Mouse (Mus musculus) erythroid progenitor cell, adult 5-6 weeks (primary cell): Measurements from ENCODE around the gene Ssrp1. TPM values are rescaled to one million over a fixed set of nuclear protein-coding genes. Genes with fewer than 3 reads are reported as not detected.

Experiments
- ATAC-seq: replicated peaks from 2 replicates; pipeline ENCODE4 v1.8.0; 2016; ENCODE audit warnings: moderate number of reproducible peaks, mild to moderate bottlenecking, moderate TSS enrichment, inconsistent platforms; ENCODE audit not compliant: poor library complexity, low FRiP score, severe bottlenecking
- total RNA-seq, 2 experiments: library from RNA; stranded (forward) in 1 of 2; stranded (reverse) in 1 of 2; fragments of 150-400 nt in 1 of 2; fragments of 186-747, 209-891 nt in 1 of 2; gene quantifications; 2 replicates each; pipeline versions ENCODE4 v1.2.3 to v1.2.4; 2015 to 2017; ENCODE audit warnings: low replicate concordance in 2 of 2

Ssrp1 gene
- total RNA-seq, 2 experiments from 2014 or later: 112 to 237 TPM

DNA sequence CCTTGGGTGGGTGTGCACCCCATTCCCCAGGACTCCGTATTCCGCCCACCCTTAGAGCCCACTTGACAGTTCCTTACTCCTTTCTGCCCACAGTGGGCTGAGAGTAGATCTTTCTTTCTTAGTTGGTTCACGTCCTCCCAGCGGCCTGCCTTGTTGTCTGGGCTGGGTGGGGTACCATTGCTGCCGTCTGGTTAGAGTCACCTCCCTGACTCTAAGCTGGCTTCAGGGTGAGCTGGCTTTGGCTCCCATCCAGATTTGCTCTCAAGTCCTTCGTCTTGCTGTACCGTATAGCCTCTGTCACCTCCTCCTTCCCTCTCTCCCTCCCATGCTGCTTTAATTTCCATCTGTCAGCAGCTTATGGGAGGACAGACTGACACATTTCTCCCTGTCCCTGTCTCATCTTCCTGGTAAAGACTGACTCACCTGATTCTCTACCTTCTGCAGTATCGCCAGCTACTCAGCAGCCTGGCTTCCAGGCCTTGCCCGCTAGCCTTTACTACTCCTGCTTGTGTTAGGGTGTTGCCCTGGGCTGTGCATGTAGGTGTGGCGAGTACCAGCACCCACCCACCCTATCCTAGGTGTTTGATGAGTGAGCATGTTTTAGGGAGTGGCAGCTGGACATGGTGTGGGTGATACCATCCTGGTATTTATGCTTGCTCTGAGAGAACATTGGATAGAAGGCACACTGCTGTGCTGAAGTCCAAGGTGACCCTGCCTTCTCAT, 31.0 kb downstream of the Ssrp1 start:
- ATAC-seq: no peak

DNA sequence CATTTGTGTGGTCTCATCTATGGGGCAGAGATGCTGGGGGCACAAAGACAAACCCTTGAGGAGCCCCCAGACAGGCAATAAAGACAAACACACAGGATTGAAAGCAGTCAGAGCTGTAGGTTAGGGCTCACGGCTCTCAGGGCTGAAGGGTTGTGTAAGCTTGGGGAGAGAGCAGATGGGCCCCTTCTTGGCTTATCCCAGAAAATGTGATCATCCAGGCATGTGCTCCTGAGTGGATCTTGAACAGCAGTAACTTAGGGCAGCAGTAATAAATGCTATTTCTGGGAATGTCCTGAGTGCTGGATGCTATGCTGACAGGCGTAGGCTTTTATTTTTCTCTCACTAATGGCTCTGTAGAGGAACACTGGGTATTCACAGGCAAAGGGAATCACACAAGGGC, 31.6 kb downstream of the Ssrp1 start:
- no peak for ATAC-seq

DNA sequence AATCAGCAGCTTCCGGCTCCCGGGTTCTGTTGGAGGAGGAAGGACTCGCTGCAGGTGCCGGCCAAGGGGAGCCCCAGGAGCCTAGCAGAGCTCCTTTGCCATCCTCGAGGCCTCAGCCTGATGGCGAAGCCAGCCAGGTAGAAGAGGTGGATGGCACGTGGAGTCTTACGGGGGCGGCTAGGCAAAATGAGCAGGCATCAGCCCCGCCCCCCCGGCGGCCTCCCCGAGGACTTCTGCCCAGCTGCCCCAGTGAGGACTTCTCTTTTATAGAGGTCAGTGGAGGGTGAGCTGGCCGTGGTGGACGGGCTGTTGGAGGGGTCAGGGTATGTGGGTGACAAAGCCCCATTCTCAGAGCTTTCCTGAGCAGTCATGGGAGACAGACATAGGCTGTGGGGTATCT, 33.1 kb downstream of the Ssrp1 start:
- ATAC-seq: no peak

DNA sequence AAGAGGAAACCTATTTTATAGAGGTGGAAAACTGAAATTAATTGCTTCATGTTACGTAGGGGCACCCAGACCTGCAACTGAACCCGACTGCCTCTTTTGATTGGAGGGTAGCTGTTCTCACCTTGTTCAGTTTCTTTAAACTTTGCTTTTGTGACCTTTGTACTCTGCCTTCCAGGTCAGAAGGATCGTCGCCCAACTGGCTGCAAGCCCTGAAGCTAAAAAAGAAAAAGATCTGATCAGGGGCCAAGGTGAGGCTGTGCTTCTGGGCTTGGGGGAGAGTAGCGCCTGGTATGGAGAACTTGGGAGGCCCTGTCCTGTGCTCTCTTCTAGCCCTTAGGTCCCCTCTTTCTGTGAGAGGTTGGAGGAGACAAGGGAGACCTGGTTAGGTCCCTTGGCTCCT, 34.9 kb downstream of the Ssrp1 start:
- ATAC-seq: no peak

DNA sequence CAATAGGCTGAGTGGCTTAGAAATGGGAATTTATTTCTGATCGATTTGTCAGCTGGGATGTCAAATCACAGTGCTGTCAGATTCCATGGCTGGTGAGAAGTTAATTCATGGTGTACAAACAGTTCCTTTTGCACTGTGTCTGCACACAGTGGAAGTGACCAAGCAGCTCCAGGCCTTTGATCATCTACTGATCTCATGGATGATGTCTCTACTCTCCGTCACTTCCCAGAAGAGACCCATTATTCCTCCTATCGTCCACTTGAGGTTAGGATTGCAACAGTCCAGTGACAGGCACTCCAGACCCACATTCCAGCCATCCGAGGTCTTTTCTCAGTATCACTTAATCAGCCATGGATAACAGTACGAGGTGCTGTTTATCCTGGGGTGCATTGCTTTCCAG, 36.7 kb downstream of the Ssrp1 start:
- ATAC-seq: no peak

DNA sequence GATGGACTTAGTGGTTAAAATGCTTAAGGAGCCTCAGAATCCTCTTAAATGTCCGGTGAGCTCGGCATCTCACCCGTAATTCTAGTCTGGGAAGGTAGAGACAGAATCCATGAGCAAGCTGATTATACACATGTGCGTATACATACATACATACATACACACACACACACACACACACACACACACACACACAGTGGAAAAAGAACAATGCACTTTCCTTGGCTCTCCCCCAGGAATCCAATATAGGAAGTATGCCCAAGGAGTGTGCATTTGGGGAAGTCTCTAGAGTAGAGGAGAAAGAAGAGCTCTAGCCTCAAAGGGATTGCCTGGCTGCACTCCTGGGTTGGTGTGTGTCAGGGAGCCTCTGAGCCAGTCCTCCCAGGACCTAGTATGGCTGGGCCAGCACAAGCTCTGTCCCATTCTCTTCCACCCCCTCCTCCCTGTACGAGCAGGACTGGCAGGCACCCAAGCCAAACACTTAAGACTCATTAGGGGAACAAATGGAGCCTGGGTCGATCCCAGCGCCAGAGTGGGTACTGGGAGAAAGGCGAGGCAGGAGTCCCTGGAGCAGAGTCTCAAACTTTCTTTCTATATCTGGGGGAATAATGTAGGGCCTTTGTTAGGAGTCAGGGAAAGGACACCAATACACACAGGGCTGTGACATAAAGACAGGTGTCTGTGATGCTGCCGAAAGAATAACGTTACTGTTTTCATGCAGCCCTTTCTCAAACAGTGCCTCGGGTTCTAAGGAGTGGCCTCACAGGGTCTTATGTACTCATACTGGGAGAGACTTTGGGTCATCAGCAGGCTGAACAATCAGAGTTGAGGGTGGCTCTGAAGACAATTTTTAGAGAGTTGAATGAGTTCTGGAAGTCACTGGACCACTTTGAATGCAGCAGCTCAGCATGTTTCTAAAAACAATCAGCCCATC, 51.9 kb downstream of the Ssrp1 start:
- ATAC-seq: no peak

DNA sequence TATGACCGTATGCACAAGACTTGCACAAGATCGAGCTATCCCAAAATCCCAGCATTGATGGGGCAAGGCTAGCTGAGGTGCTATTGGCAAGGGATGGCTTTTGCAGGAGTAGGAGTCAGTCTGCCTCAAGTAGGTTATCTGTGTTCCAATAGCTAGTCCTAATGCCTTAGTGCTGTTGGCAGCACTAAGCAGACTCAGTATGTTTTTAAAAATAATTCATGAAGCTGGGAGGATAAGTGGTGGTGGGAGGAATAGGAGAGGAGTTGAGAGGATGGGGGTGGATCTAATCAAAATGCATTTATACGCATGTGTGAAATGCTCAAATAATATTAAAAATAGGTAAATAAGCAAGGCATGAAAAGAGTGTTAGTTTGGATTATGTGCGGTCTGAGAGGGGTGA, 54.3 kb downstream of the Ssrp1 start:
- ATAC-seq: no peak

DNA sequence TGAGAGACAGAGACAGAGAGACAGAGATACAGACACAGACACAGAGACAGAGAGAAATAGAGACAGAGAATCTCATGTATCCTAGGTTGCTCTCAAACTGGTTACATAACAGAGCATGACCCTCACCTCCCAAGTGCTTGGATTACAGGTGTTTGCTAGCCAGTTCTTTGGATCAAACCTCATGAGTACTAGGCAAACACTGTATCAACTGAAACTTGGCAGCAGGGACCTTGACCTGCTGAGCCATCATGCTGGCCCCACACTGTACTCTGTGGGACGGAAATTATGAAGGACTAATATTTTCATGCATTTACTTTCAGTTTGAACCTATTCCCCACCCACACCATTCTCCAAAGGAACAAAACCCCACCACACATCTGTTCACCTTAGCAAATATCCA, 56.3 kb downstream of the Ssrp1 start:
- no peak for ATAC-seq

DNA sequence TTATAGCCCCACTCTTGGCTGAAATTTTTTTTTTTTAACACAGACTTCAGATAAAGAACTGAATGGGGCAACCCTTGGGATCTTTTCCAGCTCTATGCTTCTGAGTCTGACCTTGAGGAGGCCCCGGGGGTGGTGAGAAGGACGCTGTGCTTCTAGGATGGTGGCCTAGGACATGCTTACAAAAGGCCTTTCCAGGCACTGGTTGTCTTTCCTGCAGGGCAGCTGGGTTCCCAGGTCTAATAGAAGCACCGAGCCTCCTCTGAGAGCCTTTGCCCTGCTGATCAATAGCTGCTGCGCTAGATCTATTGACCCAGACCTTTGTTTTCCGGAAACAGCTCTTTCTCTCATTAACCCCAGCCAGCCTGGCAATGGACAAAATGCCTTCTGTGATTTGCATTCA, 58.9 kb downstream of the Ssrp1 start:
- ATAC-seq: no peak

Other genes with a start within 250 kb of the Ssrp1 start
- 424 and 462 TPM in 2 replicates for gene Ube2l6, start 238.4 kb upstream of the Ssrp1 start, total RNA-seq (2015; ENCODE audit: low replicate concordance)
- 282 and 312 TPM in 2 replicates for gene Ube2l6, start 238.4 kb upstream of the Ssrp1 start, total RNA-seq (2017; ENCODE audit: low replicate concordance)
- gene Smtnl1, start 214.6 kb upstream of the Ssrp1 start, total RNA-seq (2015; ENCODE audit: low replicate concordance): not detected in 2 replicates
- gene Smtnl1, start 214.6 kb upstream of the Ssrp1 start, total RNA-seq (2017; ENCODE audit: low replicate concordance): not detected in 2 replicates
- 16.8 and 17.3 TPM in 2 replicates for gene Timm10, start 210.2 kb upstream of the Ssrp1 start, total RNA-seq (2015; ENCODE audit: low replicate concordance)
- gene Timm10, start 210.2 kb upstream of the Ssrp1 start, total RNA-seq (2017; ENCODE audit: low replicate concordance): 6.5 TPM in 1 of 2 replicates, not detected in the other
- 716 and 794 TPM in 2 replicates for gene Slc43a1, start 198.4 kb upstream of the Ssrp1 start, total RNA-seq (2015; ENCODE audit: low replicate concordance)
- 395 and 487 TPM in 2 replicates for gene Slc43a1, start 198.4 kb upstream of the Ssrp1 start, total RNA-seq (2017; ENCODE audit: low replicate concordance)
- not detected in 2 replicates for gene Rtn4rl2, start 150.5 kb upstream of the Ssrp1 start, total RNA-seq (2015; ENCODE audit: low replicate concordance)
- gene Rtn4rl2, start 150.5 kb upstream of the Ssrp1 start, total RNA-seq (2017; ENCODE audit: low replicate concordance): not detected in 2 replicates
- gene Slc43a3, start 100.7 kb upstream of the Ssrp1 start, total RNA-seq (2015; ENCODE audit: low replicate concordance): 480 and 538 TPM in 2 replicates
- gene Slc43a3, start 100.7 kb upstream of the Ssrp1 start, total RNA-seq (2017; ENCODE audit: low replicate concordance): 432 and 465 TPM in 2 replicates
- 91.5 and 93.5 TPM in 2 replicates for gene Prg2, start 56.8 kb upstream of the Ssrp1 start, total RNA-seq (2015; ENCODE audit: low replicate concordance)
- 123 and 136 TPM in 2 replicates for gene Prg2, start 56.8 kb upstream of the Ssrp1 start, total RNA-seq (2017; ENCODE audit: low replicate concordance)
- gene Prg3, start 49.0 kb upstream of the Ssrp1 start, total RNA-seq (2015; ENCODE audit: low replicate concordance): 3.4 and 10.1 TPM in 2 replicates
- 8.2 and 32.4 TPM in 2 replicates for gene Prg3, start 49.0 kb upstream of the Ssrp1 start, total RNA-seq (2017; ENCODE audit: low replicate concordance)
- 1.1 and 1.3 TPM in 2 replicates for gene P2rx3, start 228 bp downstream of the Ssrp1 start, total RNA-seq (2015; ENCODE audit: low replicate concordance)
- gene P2rx3, start 228 bp downstream of the Ssrp1 start, total RNA-seq (2017; ENCODE audit: low replicate concordance): not detected in 2 replicates
- gene Tnks1bp1, start 10.8 kb downstream of the Ssrp1 start, total RNA-seq (2015; ENCODE audit: low replicate concordance): 1.1 TPM in 1 of 2 replicates, not detected in the other
- 0.23 and 2.6 TPM in 2 replicates for gene Tnks1bp1, start 10.8 kb downstream of the Ssrp1 start, total RNA-seq (2017; ENCODE audit: low replicate concordance)
- gene Aplnr, start 99.0 kb downstream of the Ssrp1 start, total RNA-seq (2015; ENCODE audit: low replicate concordance): 1.3 TPM in 1 of 2 replicates, not detected in the other
- not detected in 2 replicates for gene Aplnr, start 99.0 kb downstream of the Ssrp1 start, total RNA-seq (2017; ENCODE audit: low replicate concordance)
- gene Lrrc55, start 160.0 kb downstream of the Ssrp1 start, total RNA-seq (2015; ENCODE audit: low replicate concordance): not detected in 2 replicates
- gene Lrrc55, start 160.0 kb downstream of the Ssrp1 start, total RNA-seq (2017; ENCODE audit: low replicate concordance): not detected in 2 replicates